Mouse (Mus musculus) liver, embryonic 14.5 days (tissue): ENCODE results near the gene Clec18a. TPM values are rescaled to one million over a fixed set of nuclear protein-coding genes. Genes with fewer than 3 reads are reported as not detected.
"Not testable (repeated sequence)": the region's sequence is repeated elsewhere in the genome, so short reads cannot be mapped to it uniquely, and the experiment has no call there.

Experiments used
- ATAC-seq: fragments of 200-750 bp; cut with Nextera tagmentation; 2 replicates; pipeline ENCODE4 v1.8.0; 2017; ENCODE audit warnings: moderate number of reproducible peaks, mild to moderate bottlenecking, moderate library complexity; ENCODE audit not compliant: insufficient read depth
- DNase-seq, 3 experiments: peaks; one replicate each; pipeline ENCODE4 v3.0.0-alpha.2; 2012 to 2013; ENCODE audit warnings: low read depth in 3 of 3, low spot score in 3 of 3
- H3K27ac ChIP-seq: fragments of 300-500 bp; sonication (generic); 2 replicates; pipeline ENCODE4 v1.5.1; 2014; ENCODE audit warnings: moderate library complexity, mild to moderate bottlenecking, control low read depth, inconsistent platforms
- H3K27me3 ChIP-seq: fragments of 300-500 bp; sonication (generic); 2 replicates; pipeline ENCODE4 v1.6.1; 2014; ENCODE audit warnings: mild to moderate bottlenecking, low read length, moderate library complexity; ENCODE audit not compliant: control insufficient read depth, insufficient read depth
- H3K36me3 ChIP-seq: fragments of 300-500 bp; sonication (generic); replicated peaks from 2 replicates; pipeline ENCODE4 v1.6.1; 2014; ENCODE audit warnings: low read depth; ENCODE audit not compliant: control insufficient read depth, insufficient read depth
- H3K4me1 ChIP-seq, 2 experiments: fragments of 200-500 bp in 1 of 2; fragments of 300-500 bp in 1 of 2; sonication (generic) in 1 of 2; replicated peaks; 2 replicates each; pipeline ENCODE4 v1.6.1; 2012 to 2014; ENCODE audit warnings: antibody characterized with exemption in 1 of 2, inconsistent platforms in 1 of 2, low read length in 1 of 2; ENCODE audit not compliant: control insufficient read depth in 2 of 2, insufficient read depth in 2 of 2
- H3K4me2 ChIP-seq: fragments of 300-500 bp; sonication (generic); 2 replicates; pipeline ENCODE4 v1.6.1; 2014; ENCODE audit warnings: low read depth, mild to moderate bottlenecking, control low read depth, moderate library complexity
- H3K4me3 ChIP-seq, 2 experiments: fragments of 200-500 bp in 1 of 2; fragments of 300-500 bp in 1 of 2; sonication (generic) in 1 of 2; 2 replicates each; pipeline ENCODE4 v1.5.1; 2012 to 2014; ENCODE audit warnings: low read depth in 2 of 2, low read length in 2 of 2, mild to moderate bottlenecking in 2 of 2, control low read depth in 1 of 2, inconsistent platforms in 1 of 2, moderate library complexity in 1 of 2; ENCODE audit not compliant: insufficient read depth in 1 of 2
- H3K9ac ChIP-seq: fragments of 300-500 bp; sonication (generic); replicated peaks from 2 replicates; pipeline ENCODE4 v1.6.1; 2014; ENCODE audit warnings: mild to moderate bottlenecking, control low read depth, moderate library complexity
- H3K9me3 ChIP-seq: fragments of 300-500 bp; sonication (generic); 2 replicates; pipeline ENCODE4 v1.6.1; 2016; ENCODE audit warnings: low read length, mixed read lengths; ENCODE audit not compliant: control insufficient read depth
- CTCF ChIP-seq: IDR thresholded peaks from 2 replicates; pipeline ENCODE4 v1.5.1; 2016; ENCODE audit warnings: antibody characterized with exemption, low read depth, control low read depth
- EP300 ChIP-seq: IDR thresholded peaks from 2 replicates; pipeline ENCODE4 v1.6.1; 2016; ENCODE audit warnings: antibody characterized with exemption, low read depth
- WGBS: fragments of 180-500 bp; shearing (Covaris S2); extraction: QIAGEN DNeasy Blood & Tissue Kit; methylation state at CpG from one replicate; pipeline ENCODE4 v1.1.7; 2014; ENCODE audit not compliant: insufficient replicate concordance; 5-methylcytosine and 5-hydroxymethylcytosine counted together
- polyA plus RNA-seq, 2 experiments: library from polyadenylated mRNA; depleted of rRNA in 1 of 2; stranded (reverse) in 1 of 2; unstranded in 1 of 2; fragments of >200 nt; fragmentation: Nextera tagmentation in 1 of 2; extraction: Ambion mirVana in 1 of 2; gene quantifications; 2 replicates each; pipeline versions ENCODE4 v1.2.1 to v1.2.3; 2012 to 2014

The Clec18a gene
- polyA plus RNA-seq, 2 experiments: not detected

DNA sequence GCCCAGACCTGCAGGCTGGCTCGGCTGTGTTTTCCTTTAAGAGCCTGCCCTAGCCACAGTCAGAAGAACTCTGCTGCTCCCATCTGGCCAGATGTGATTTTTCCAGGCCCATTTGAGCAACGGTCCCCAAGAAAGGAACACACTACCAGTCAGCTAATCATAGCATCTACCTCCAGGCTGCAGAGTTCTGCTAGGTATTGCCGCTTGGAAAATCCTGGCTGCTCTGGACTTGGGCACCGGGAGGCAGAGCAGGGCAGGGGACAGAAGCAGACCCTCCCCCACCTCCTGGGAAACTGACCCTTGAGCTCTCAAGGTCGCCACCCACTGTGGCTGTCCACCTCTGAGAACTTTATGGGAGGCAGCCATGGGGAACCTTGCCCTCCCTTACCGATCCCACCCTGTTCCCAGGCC, 12.4 kb downstream of the Clec18a start:
- TF ChIP-seq EP300 (no peak), CTCF (peak; percentile 49; the same call in 1 of the 2 replicates)
- no peak overlapping the region for H3K4me3 ChIP-seq
- no peaks in the 10 kb centered on the region for H3K4me1 ChIP-seq
- no peaks in the 10 kb centered on the region for H3K27me3 ChIP-seq
- H3K9me3 ChIP-seq: no peaks in the 10 kb centered on the region
- 39% methylated on average over 6 of the region's 6 CpGs for WGBS
- no peak for DNase-seq
- H3K4me2 ChIP-seq: no peak overlapping the region
- H3K36me3 ChIP-seq: no peaks in the 10 kb centered on the region
- ATAC-seq: no peak
- no peak overlapping the region for H3K9ac ChIP-seq
- no peak overlapping the region for H3K27ac ChIP-seq

DNA sequence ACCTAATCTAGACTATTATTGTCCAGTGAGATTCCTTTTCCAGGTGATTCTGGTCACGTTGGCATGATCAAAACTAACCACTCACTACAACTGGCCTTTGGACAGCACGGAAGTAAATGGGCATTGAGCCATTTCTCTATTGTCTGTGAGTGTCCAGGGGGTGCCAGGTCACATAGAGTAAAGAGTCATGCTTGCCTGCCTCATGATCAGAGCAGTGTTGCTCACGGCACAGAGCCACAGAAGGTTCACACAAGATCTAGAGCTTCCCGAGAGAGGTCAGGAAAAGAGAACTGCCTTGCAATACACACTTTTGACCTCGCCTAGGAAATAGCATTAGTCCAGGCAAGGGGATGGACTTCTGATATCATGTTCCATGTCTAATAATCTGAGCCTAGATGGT, 12.8 kb downstream of the Clec18a start:
- Histone ChIP-seq H3K9ac (no peak overlapping the region), H3K4me2 (no peak overlapping the region), H3K27ac (no peak overlapping the region), H3K9me3 (no peaks in the 10 kb centered on the region), H3K4me3 (no peak overlapping the region), H3K27me3 (no peaks in the 10 kb centered on the region), H3K36me3 (no peaks in the 10 kb centered on the region), H3K4me1 (no peaks in the 10 kb centered on the region)
- 54% methylated on average over 5 of the region's 5 CpGs for WGBS
- ATAC-seq: no peak
- DNase-seq: no peak
- no peak for TF ChIP-seq CTCF
- TF ChIP-seq EP300: no peak

DNA sequence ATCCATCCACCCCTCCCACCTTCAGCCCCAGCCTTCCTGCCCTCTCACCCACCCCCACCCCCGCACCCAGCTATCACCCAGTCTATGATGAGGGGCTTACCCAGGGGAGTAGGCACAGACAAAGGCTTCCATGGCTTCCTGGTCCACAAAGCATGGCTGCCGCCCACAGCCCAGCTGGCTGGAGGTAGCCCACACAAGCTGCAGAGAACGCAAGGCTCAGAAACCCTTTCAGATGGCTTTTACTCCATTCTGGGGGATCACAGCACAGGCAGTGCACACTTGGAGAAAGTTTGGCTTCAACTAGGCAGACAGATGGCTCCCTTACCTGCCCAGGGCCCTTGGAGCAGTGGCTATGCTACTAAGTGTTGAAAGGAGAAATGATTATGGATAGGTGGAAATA, 16.3 kb downstream of the Clec18a start:
- Histone ChIP-seq H3K4me3 (no peak overlapping the region), H3K9ac (no peak overlapping the region), H3K27me3 (no peaks in the 10 kb centered on the region), H3K4me1 (no peaks in the 10 kb centered on the region), H3K36me3 (no peaks in the 10 kb centered on the region), H3K9me3 (no peaks in the 10 kb centered on the region), H3K27ac (no peak overlapping the region), H3K4me2 (no peak overlapping the region)
- WGBS: 61% methylated on average over 3 of the region's 3 CpGs
- no peak for DNase-seq
- no peak for TF ChIP-seq CTCF
- no peak for TF ChIP-seq EP300
- ATAC-seq: no peak

DNA sequence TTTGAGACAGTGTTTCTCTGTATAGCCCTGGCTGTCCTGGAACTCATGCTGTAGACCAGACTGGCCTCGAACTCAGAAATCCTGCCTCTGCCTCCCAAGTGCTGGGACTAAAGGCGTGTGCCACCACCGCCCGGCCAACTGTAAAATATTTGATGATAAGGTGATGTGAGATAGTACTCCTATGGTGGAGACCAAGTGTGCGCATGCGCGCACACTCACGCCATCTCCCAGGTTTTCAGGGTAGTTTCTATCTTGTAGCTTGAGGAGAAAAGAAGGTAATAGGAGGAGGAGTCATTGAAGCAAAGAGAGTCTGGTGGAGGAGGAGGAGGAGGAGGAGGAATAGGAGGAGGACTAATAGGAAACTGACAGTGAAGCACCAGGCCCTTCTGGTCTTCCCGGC, 23.6 kb downstream of the Clec18a start:
- DNase-seq, H3K27me3 ChIP-seq, H3K27ac ChIP-seq, H3K4me1 ChIP-seq, H3K9ac ChIP-seq, H3K36me3 ChIP-seq, H3K4me2 ChIP-seq, ATAC-seq, H3K9me3 ChIP-seq, H3K4me3 ChIP-seq: not testable (repeated sequence)
- WGBS: 56% methylated on average over 9 of the region's 9 CpGs

DNA sequence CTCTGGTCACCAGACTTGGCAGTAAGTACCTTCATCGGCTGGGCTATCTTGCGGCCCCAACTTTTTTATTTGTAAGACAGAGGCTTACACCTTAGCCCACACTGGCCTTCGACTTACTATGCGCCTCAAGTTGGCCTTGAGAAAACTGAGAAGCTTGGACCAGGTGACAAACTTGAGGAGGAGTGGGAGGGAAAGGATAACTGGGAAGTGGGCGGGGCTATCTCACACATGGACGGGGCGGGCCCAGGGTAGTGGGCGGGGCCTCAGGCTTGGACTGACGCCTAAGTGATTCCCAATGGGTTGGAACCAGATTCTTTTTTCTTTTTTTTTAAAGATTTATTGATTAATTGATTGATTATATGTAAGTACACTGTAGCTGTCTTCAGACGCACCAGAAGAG, 24.8 kb downstream of the Clec18a start:
- no peak overlapping the region for H3K4me2 ChIP-seq
- no peak overlapping the region for H3K4me3 ChIP-seq
- no peaks in the 10 kb centered on the region; the same call in 1 of the 2 replicates for H3K27me3 ChIP-seq
- DNase-seq: no peak
- TF ChIP-seq CTCF (no peak), EP300 (no peak)
- WGBS: 30% methylated on average over 10 of the region's 10 CpGs
- ATAC-seq: no peak
- peaks cover 3 to 4% of the 10 kb centered on the region in 2 experiments; a peak in 1 of 4 replicates for H3K4me1 ChIP-seq
- no peaks in the 10 kb centered on the region for H3K9me3 ChIP-seq
- H3K9ac ChIP-seq: no peak overlapping the region
- H3K27ac ChIP-seq: no peak overlapping the region
- H3K36me3 ChIP-seq: no peaks in the 10 kb centered on the region

DNA sequence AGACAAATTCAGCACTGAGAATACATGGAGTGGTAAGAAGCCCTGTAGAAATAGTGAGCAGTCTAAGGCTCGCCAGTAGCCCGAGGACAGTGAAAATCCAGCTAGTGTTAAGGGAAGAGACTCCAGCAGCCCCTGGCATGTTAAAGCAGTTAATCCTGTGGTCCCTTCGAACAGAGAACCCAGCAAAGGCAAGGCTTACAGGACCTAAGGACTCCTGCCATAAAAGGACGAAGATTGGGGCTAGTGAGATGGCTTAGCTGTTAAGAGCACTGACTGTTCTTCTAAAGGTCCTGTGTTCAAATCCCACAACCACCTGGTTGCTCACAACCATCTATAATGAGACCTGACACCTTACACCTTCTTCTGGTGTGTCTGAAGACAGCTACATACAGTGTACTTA, 25.9 kb downstream of the Clec18a start:
- no peaks in the 10 kb centered on the region for H3K36me3 ChIP-seq
- no peak for TF ChIP-seq CTCF
- no peak for TF ChIP-seq EP300
- H3K4me3 ChIP-seq: no peak overlapping the region
- WGBS: 32% methylated on average over 4 of the region's 4 CpGs
- no peak overlapping the region for H3K9ac ChIP-seq
- H3K27me3 ChIP-seq: no peaks in the 10 kb centered on the region; the same call in 1 of the 2 replicates
- H3K4me2 ChIP-seq: no peak overlapping the region
- H3K4me1 ChIP-seq: peaks cover 4% of the 10 kb centered on the region in 2 experiments
- no peak for ATAC-seq
- H3K27ac ChIP-seq: no peak overlapping the region
- no peak for DNase-seq
- H3K9me3 ChIP-seq: no peaks in the 10 kb centered on the region
